Mouse (Mus musculus): ENCODE results near the gene Eid2. TPM values are rescaled to one million over a fixed set of nuclear protein-coding genes. Genes with fewer than 3 reads are reported as not detected.
"Not testable (repeated sequence)": the region's sequence is repeated elsewhere in the genome, so short reads cannot be mapped to it uniquely, and the experiment has no call there.

The Eid2 gene
- total RNA-seq (2012; rRNA removed) (not detected in 2 replicates), total RNA-seq (2014; rRNA removed) (not detected in 2 replicates), polyA plus RNA-seq (2012; ENCODE audit: insufficient read length, low read depth) (not detected in 2 replicates)

DNA sequence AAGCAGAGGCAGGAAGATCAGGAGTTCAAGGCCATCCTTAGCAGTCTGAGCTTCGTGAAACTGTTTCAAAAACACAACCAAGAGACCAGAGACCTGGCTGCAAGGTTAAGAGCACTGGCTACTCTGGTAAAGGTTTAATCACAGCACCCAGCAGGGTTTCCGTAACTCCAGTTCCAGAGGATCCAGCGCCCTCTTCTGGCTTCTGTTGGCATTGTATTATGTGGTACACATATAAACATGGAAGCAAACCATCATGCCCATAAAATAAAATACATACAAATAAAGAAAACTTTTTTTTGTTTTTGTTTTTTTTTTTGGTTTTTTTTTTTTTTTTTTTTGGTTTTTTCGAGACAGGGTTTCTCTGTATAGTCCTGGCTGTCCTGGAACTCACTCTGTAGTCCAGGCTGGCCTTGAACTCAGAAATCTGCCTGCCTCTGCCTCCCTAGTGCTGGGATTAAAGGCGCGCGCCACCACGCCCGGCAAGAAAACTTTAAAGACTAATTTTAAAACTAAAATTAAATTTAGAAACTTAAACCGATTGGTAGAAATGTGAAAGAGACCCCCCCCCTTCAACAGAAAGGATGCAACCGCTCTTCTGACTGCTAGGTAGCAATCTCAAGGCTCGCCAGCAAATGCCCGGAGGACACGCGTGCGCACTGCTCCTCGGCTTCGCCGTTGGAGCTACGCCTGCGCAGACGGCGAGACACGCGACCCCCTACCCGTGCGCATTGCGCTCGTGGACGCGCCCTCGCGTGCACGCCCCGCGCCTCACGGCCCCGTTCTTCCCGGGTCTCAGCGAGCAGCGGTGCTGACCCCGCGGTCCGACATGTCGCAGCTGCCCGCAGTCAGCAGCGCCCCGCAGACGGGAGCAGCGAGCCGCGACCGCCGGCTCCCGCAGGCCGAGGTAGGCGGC, at the start of gene Eid2:
Gene Eid2 (plus strand): TSS at position 753 of the 913 bp plus-strand sequence.
- DNase-seq (ENCODE audit: extremely low read depth): no peak
- Histone ChIP-seq H3K79me2 (replicated peaks; ENCODE audit: control insufficient read depth, extremely low read depth, insufficient read depth, poor library complexity, severe bottlenecking) (no peaks in the 10 kb centered on the region), H3K27ac (ENCODE audit: insufficient read depth, low read depth) (no peak within 1 kb of the TSS), H3K36me3 (replicated peaks in 1 of 2; ENCODE audit: control insufficient read depth in 1 of 2, insufficient read depth in 1 of 2, low read length in 1 of 2) (no peaks in the 10 kb centered on the region), H3K9me3 (replicated peaks; ENCODE audit: low read length) (peaks cover 17% of the 10 kb centered on the region), H3K4me2 (ENCODE audit: insufficient read depth, low read depth, poor library complexity, severe bottlenecking) (no peak within 1 kb of the TSS), H3K4me1 (ENCODE audit: control insufficient read depth in 1 of 2, insufficient read depth in 2 of 2) (no peaks in the 10 kb centered on the region), H3K4me3 (replicated peaks in 1 of 3; ENCODE audit: low read depth in 2 of 3, low read length in 2 of 3, poor library complexity in 1 of 3) (no peak within 1 kb of the TSS), H3K9ac (ENCODE audit: insufficient read depth, low read depth) (no peak within 1 kb of the TSS), H3K27me3 (replicated peaks) (peaks cover 8% of the 10 kb centered on the region)
- in situ Hi-C loops (cut with MboI; ENCODE audit: low pct_ligation_motif_present, low pct_unique_long_range_greater_than_20kb, low sequenced_read_pairs): no loop called here
- TF ChIP-seq USF2 (conservative IDR thresholded peaks at IDR 0.05; ENCODE audit: low read depth, low read length) (no peak), MAZ (IDR thresholded peaks at IDR 0.05; ENCODE audit: low read depth, low read length) (no peak), MAX (IDR thresholded peaks at IDR 0.05; ENCODE audit: low read length) (no peak), JUN (IDR thresholded peaks at IDR 0.05; ENCODE audit: insufficient read depth, low read depth, low read length) (no peak), ZNF384 (IDR thresholded peaks at IDR 0.05; ENCODE audit: low read depth, low read length) (no peak), MYC (IDR thresholded peaks at IDR 0.05; ENCODE audit: low read depth, low read length) (no peak)
- dilution Hi-C loops (cut with MboI; ENCODE audit: extremely low pct_ligation_motif_present, extremely low pct_unique_long_range_greater_than_20kb, low sequenced_read_pairs): no loop called here

DNA sequence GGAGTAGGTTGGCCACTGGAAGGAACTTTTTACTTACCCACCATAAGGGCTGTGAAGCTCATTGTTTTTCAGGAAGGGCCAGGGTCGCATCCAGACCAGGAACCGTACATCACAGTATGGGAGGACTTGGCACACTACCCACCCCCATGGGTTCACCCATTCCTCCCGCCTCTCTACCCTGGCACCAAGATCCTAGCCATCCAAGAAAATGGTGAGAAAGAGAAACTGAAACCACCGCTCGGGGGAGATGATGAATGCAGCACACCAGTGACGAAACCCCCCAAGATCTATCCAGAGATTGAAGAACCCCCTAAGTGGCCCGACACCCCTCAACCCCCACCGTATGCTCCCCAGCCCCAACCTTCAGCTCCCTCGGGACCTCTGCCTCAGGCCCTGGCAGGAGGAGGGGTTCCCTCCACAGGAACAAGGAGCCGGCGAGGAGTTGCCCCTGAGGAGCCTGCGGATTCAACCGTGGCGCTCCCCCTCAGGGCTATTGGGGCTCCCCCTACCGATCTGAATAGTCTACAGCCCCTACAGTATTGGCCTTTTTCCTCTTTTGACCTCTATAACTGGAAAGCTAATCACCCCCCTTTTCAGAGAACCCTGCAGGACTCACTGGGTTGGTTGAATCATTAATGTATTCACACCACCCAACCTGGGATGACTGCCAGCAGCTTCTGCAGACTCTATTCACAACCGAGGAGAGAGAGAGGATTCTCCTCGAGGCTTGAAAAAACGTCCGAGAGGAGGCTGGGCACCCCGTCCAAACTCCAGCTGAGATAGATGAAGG, 48.5 kb upstream of the Eid2 start:
- H3K36me3 ChIP-seq (replicated peaks in 1 of 2; ENCODE audit: control insufficient read depth in 1 of 2, insufficient read depth in 1 of 2, low read length in 1 of 2); DNase-seq (ENCODE audit: extremely low read depth); H3K79me2 ChIP-seq (replicated peaks; ENCODE audit: control insufficient read depth, extremely low read depth, insufficient read depth, poor library complexity, severe bottlenecking); H3K9me3 ChIP-seq (replicated peaks; ENCODE audit: low read length); H3K27me3 ChIP-seq (replicated peaks); dilution Hi-C loops (cut with MboI; ENCODE audit: extremely low pct_ligation_motif_present, extremely low pct_unique_long_range_greater_than_20kb, low sequenced_read_pairs); H3K4me1 ChIP-seq (ENCODE audit: control insufficient read depth in 1 of 2, insufficient read depth in 2 of 2); H3K27ac ChIP-seq (ENCODE audit: insufficient read depth, low read depth); H3K9ac ChIP-seq (ENCODE audit: insufficient read depth, low read depth): not testable (repeated sequence)
- TF ChIP-seq CTCF (conservative IDR thresholded peaks at IDR 0.05 in 1 of 2, IDR thresholded peaks at IDR 0.05 in 1 of 2; ENCODE audit: low read depth in 2 of 2, low read length in 2 of 2): peak in 1 of 2 experiments; percentile 19; a peak in 1 of 4 replicates
- in situ Hi-C loops (cut with MboI; ENCODE audit: low pct_ligation_motif_present, low pct_unique_long_range_greater_than_20kb, low sequenced_read_pairs): loop anchor here (10.0 kb wide), 1 partner anchor 74 kb away; no protein-coding TSS in a partner anchor
- H3K4me2 ChIP-seq (ENCODE audit: insufficient read depth, low read depth, poor library complexity, severe bottlenecking): peak overlapping the region; percentile 8
- peak overlapping the region in 1 of 3 experiments; percentile 2 for H3K4me3 ChIP-seq (replicated peaks in 1 of 3; ENCODE audit: low read depth in 2 of 3, low read length in 2 of 3, poor library complexity in 1 of 3)

DNA sequence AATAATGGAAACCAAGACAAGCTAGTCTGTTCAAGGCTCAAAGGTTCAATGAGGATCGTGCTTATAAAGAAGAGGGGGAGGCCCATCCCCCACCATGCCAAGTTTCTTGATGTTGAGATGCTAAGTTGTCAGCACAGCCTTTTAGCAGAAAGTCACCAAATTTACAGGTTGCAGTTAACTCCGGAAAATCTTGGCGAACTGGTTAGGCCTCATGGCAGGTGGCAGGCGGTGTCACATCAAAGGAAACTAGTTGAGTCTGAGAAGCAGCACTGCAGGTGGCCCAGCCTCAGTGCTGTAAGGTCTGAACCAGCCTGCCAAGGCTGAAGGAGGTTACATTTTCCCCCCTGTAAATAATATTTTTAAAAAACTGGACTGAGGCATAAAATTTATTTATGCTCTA, 40.8 kb upstream of the Eid2 start:
- H3K4me2 ChIP-seq (ENCODE audit: insufficient read depth, low read depth, poor library complexity, severe bottlenecking); H3K9me3 ChIP-seq (replicated peaks; ENCODE audit: low read length); H3K27ac ChIP-seq (ENCODE audit: insufficient read depth, low read depth); DNase-seq (ENCODE audit: extremely low read depth); H3K4me3 ChIP-seq (replicated peaks in 1 of 3; ENCODE audit: low read depth in 2 of 3, low read length in 2 of 3, poor library complexity in 1 of 3); in situ Hi-C loops (cut with MboI; ENCODE audit: low pct_ligation_motif_present, low pct_unique_long_range_greater_than_20kb, low sequenced_read_pairs); H3K27me3 ChIP-seq (replicated peaks); H3K36me3 ChIP-seq (replicated peaks in 1 of 2; ENCODE audit: control insufficient read depth in 1 of 2, insufficient read depth in 1 of 2, low read length in 1 of 2); H3K4me1 ChIP-seq (ENCODE audit: control insufficient read depth in 1 of 2, insufficient read depth in 2 of 2); H3K9ac ChIP-seq (ENCODE audit: insufficient read depth, low read depth); dilution Hi-C loops (cut with MboI; ENCODE audit: extremely low pct_ligation_motif_present, extremely low pct_unique_long_range_greater_than_20kb, low sequenced_read_pairs); H3K79me2 ChIP-seq (replicated peaks; ENCODE audit: control insufficient read depth, extremely low read depth, insufficient read depth, poor library complexity, severe bottlenecking): not testable (repeated sequence)

DNA sequence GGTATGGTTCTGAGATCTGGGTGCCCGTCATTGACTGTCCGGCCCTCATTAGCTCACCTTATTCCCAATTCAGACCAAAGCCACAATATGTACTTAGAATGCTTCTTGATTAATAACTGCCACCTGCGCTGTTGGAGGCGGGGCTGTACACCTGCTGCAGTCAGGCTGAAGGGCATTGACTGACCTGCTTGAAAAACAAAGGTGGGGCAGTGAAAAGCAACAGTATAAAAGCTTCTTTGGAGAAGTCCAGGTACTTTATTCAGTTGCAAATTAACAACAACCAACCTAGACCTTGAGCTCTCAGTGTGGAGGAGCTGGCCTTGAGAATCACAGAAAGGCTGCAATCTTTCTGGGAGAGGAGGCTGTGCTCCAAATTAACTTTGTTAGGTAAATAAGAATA, 40.3 kb upstream of the Eid2 start:
- H3K9me3 ChIP-seq (replicated peaks; ENCODE audit: low read length); in situ Hi-C loops (cut with MboI; ENCODE audit: low pct_ligation_motif_present, low pct_unique_long_range_greater_than_20kb, low sequenced_read_pairs); H3K4me2 ChIP-seq (ENCODE audit: insufficient read depth, low read depth, poor library complexity, severe bottlenecking); H3K27ac ChIP-seq (ENCODE audit: insufficient read depth, low read depth); H3K4me3 ChIP-seq (replicated peaks in 1 of 3; ENCODE audit: low read depth in 2 of 3, low read length in 2 of 3, poor library complexity in 1 of 3); dilution Hi-C loops (cut with MboI; ENCODE audit: extremely low pct_ligation_motif_present, extremely low pct_unique_long_range_greater_than_20kb, low sequenced_read_pairs); H3K27me3 ChIP-seq (replicated peaks); H3K36me3 ChIP-seq (replicated peaks in 1 of 2; ENCODE audit: control insufficient read depth in 1 of 2, insufficient read depth in 1 of 2, low read length in 1 of 2); H3K9ac ChIP-seq (ENCODE audit: insufficient read depth, low read depth); DNase-seq (ENCODE audit: extremely low read depth); H3K79me2 ChIP-seq (replicated peaks; ENCODE audit: control insufficient read depth, extremely low read depth, insufficient read depth, poor library complexity, severe bottlenecking); H3K4me1 ChIP-seq (ENCODE audit: control insufficient read depth in 1 of 2, insufficient read depth in 2 of 2): not testable (repeated sequence)

DNA sequence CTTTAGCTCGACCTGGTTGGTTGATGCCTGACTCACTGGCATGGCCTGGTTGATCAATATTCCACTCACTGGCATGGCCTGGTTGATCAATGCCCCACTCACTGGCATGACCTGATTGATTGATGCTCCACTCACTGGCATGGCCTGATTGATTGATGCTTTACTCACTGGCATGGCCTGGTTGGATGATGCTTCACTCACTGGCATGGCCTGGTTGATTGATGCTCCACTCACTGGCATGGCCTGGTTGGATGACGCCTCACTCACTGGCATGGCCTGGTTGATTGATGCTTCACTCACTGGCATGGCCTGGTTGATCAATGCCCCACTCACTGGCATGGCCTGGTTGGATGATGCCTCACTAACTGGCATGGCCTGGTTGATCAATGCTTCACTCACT, 23.7 kb upstream of the Eid2 start:
- H3K36me3 ChIP-seq (replicated peaks in 1 of 2; ENCODE audit: control insufficient read depth in 1 of 2, insufficient read depth in 1 of 2, low read length in 1 of 2); H3K79me2 ChIP-seq (replicated peaks; ENCODE audit: control insufficient read depth, extremely low read depth, insufficient read depth, poor library complexity, severe bottlenecking); H3K27ac ChIP-seq (ENCODE audit: insufficient read depth, low read depth); in situ Hi-C loops (cut with MboI; ENCODE audit: low pct_ligation_motif_present, low pct_unique_long_range_greater_than_20kb, low sequenced_read_pairs); H3K27me3 ChIP-seq (replicated peaks); H3K9me3 ChIP-seq (replicated peaks; ENCODE audit: low read length); H3K9ac ChIP-seq (ENCODE audit: insufficient read depth, low read depth); H3K4me1 ChIP-seq (ENCODE audit: control insufficient read depth in 1 of 2, insufficient read depth in 2 of 2); H3K4me2 ChIP-seq (ENCODE audit: insufficient read depth, low read depth, poor library complexity, severe bottlenecking); dilution Hi-C loops (cut with MboI; ENCODE audit: extremely low pct_ligation_motif_present, extremely low pct_unique_long_range_greater_than_20kb, low sequenced_read_pairs); H3K4me3 ChIP-seq (replicated peaks in 1 of 3; ENCODE audit: low read depth in 2 of 3, low read length in 2 of 3, poor library complexity in 1 of 3); DNase-seq (ENCODE audit: extremely low read depth): not testable (repeated sequence)

Data from CH12.LX (cell line).